Mouse (Mus musculus) limb, embryonic 13.5 days (tissue): ENCODE measurements around the gene Pak6. TPM values are rescaled to one million over a fixed set of nuclear protein-coding genes. Genes with fewer than 3 reads are reported as not detected.

Experiments used
- ATAC-seq: fragments of 200-750 bp; cut with Nextera tagmentation; 2 replicates; pipeline ENCODE4 v1.8.0; 2017; ENCODE audit warnings: low read depth, moderate number of reproducible peaks, moderate TSS enrichment; ENCODE audit not compliant: low FRiP score
- H3K27ac ChIP-seq: fragments of 300-500 bp; sonication (generic); 2 replicates; pipeline ENCODE4 v1.5.1; 2015; ENCODE audit warnings: inconsistent platforms, mild to moderate bottlenecking, moderate library complexity
- H3K27me3 ChIP-seq: fragments of 300-500 bp; sonication (generic); 2 replicates; pipeline ENCODE4 v1.6.1; 2015; ENCODE audit warnings: mild to moderate bottlenecking, inconsistent platforms
- H3K36me3 ChIP-seq: fragments of 300-500 bp; sonication (generic); 2 replicates; pipeline ENCODE4 v1.6.1; 2015; ENCODE audit warnings: inconsistent platforms, mild to moderate bottlenecking, moderate library complexity
- H3K4me1 ChIP-seq: fragments of 300-500 bp; sonication (generic); 2 replicates; pipeline ENCODE4 v1.6.1; 2015; ENCODE audit warnings: inconsistent platforms
- H3K4me2 ChIP-seq: fragments of 300-500 bp; sonication (generic); replicated peaks from 2 replicates; pipeline ENCODE4 v1.6.1; 2015; ENCODE audit warnings: inconsistent platforms, mild to moderate bottlenecking, moderate library complexity
- H3K4me3 ChIP-seq: fragments of 300-500 bp; sonication (generic); 2 replicates; pipeline ENCODE4 v1.5.1; 2015; ENCODE audit warnings: moderate library complexity, mild to moderate bottlenecking, inconsistent platforms
- H3K9ac ChIP-seq: fragments of 300-500 bp; sonication (generic); 2 replicates; pipeline ENCODE4 v1.6.1; 2015; ENCODE audit warnings: mild to moderate bottlenecking, inconsistent platforms
- H3K9me3 ChIP-seq: fragments of 300-500 bp; sonication (generic); 2 replicates; pipeline ENCODE4 v1.6.1; 2016; ENCODE audit warnings: inconsistent platforms
- WGBS: fragments of 180-500 bp; shearing (Covaris S2); methylation state at CpG from one replicate; pipeline ENCODE4 v1.1.7; 2015; 5-methylcytosine and 5-hydroxymethylcytosine counted together
- polyA plus RNA-seq: library from polyadenylated mRNA; unstranded; fragments of >200 nt; fragmentation: Nextera tagmentation; extraction: Ambion mirVana; gene quantifications from 2 replicates; pipeline ENCODE4 v1.2.1, GENCODE M21; 2015

Gene Pak6
- polyA plus RNA-seq, 1 experiment from 2014 or later: 3.3 TPM

DNA sequence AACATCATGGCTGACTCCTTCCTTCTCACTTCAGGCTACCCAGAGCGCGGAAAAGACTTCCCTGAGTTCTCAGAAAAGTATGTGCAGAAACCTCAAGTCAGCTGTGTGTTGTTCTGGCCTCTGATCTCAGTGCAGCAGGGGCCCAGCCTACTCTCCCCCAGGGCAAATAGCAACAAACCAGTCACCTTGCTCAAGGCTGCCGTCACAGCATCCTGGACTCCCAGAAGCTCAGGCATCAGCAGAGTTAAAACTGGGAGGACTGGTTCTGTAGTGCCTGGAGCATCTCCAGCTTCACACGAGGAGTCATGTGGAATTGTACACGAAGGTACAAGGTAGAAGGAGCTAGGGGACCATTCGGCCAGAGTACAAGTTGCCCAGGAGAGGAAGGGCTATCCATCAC lies 6.1 kb downstream of the Pak6 start:
- Histone ChIP-seq H3K4me1 (peaks cover 21% of the 10 kb centered on the region), H3K4me3 (no peak overlapping the region), H3K4me2 (no peak overlapping the region), H3K9me3 (no peaks in the 10 kb centered on the region), H3K27ac (no peak overlapping the region), H3K9ac (no peak overlapping the region), H3K27me3 (peaks cover 42% of the 10 kb centered on the region), H3K36me3 (no peaks in the 10 kb centered on the region)
- WGBS: 52% methylated on average over 6 of the region's 6 CpGs
- no peak for ATAC-seq

DNA sequence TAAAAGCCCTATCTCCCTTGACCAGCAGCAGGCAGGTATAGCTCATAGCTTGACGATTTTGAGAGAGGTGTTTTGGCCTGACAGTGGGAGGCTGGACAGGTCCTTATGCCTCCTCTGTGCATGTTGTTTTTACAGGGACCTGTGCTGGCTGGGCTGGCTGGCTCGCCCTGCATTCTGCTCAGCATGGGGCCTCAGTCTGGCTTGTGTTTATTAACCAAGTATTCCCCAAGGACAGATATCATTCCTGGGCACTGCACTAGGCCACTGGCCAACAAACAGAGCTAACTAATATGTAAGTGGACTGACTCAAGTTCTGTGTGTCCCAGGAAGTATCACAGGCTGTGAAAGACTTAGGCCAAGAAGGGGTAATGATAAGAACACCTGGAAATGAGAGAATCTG lies 6.7 kb downstream of the Pak6 start:
- no peak for ATAC-seq
- Histone ChIP-seq H3K4me1 (peaks cover 21% of the 10 kb centered on the region), H3K9me3 (no peaks in the 10 kb centered on the region), H3K27me3 (peaks cover 43% of the 10 kb centered on the region), H3K36me3 (no peaks in the 10 kb centered on the region), H3K9ac (no peak overlapping the region), H3K4me2 (no peak overlapping the region), H3K27ac (no peak overlapping the region), H3K4me3 (no peak overlapping the region)
- WGBS: 29% methylated on average over 2 of the region's 2 CpGs

DNA sequence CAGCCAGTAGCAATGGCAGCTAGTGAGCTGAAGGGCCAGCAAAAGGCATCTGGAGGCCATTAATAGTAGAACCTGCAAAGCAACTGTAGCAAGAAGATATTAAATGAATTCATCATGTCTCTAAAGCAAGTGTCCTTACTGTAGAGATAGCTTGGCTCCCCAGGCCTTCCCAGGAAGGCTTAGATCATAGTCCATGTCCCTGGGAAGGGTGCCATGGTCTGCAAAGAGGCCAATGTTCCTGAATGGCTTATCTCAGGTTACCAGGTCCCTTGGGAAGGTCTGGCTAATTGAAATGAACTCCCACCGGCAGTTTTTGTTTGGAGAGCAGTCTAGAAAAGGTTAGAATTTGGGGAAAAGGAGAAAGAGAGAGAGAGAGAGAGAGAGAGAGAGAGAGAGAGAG lies 8.6 kb downstream of the Pak6 start:
- Histone ChIP-seq H3K4me1 (peaks cover 14% of the 10 kb centered on the region), H3K4me2 (no peak overlapping the region), H3K27me3 (peaks cover 63% of the 10 kb centered on the region), H3K9me3 (no peaks in the 10 kb centered on the region), H3K9ac (no peak overlapping the region), H3K36me3 (no peaks in the 10 kb centered on the region), H3K4me3 (no peak overlapping the region), H3K27ac (no peak overlapping the region)
- WGBS: 65% methylated on average over 1 of the region's 1 CpGs
- ATAC-seq: no peak

DNA sequence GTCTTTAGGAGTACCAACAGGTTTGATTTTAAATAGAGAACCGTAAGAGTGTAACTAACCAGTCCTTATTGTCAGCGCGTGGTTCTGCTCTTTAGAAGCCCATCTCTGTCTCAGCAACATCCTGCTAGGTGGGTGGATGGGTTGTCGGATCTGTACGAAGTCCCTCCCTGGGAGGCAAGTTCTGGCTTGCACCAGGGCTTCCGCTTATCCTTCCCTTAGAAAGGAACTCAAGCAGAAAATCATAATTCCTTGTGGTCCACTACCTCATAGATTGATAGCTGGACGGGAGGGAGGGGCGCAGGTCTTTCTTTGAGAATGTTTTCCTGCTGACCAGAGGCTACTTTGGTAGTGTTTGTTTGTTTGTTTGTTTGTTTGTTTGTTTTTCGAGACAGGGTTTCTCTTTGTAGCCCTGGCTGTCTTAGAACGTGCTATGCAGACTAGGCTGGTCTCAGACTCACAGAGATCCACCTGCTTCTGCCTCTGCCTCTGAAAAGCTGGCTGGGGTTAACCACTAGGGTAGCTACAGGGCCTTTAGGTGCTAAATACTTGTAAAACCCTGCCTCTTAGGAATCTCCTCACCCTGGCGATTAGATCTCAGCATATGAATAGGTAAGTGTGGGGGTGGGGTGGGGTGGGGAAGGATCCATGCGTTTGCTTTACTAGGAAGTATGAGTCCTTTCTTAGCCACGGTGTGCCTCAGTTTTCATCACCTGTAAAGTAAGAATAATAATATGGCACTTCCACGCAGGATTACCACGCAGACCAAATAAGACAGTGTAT lies 10.8 kb downstream of the Pak6 start:
- H3K4me2 ChIP-seq: no peak overlapping the region
- H3K36me3 ChIP-seq: no peaks in the 10 kb centered on the region
- ATAC-seq: no peak
- no peaks in the 10 kb centered on the region for H3K9me3 ChIP-seq
- no peak overlapping the region for H3K4me3 ChIP-seq
- no peak overlapping the region for H3K9ac ChIP-seq
- H3K27ac ChIP-seq: no peak overlapping the region
- H3K4me1 ChIP-seq: peaks cover 24% of the 10 kb centered on the region
- H3K27me3 ChIP-seq: peaks cover 80% of the 10 kb centered on the region
- 25% methylated on average over 15 of the region's 15 CpGs for WGBS

DNA sequence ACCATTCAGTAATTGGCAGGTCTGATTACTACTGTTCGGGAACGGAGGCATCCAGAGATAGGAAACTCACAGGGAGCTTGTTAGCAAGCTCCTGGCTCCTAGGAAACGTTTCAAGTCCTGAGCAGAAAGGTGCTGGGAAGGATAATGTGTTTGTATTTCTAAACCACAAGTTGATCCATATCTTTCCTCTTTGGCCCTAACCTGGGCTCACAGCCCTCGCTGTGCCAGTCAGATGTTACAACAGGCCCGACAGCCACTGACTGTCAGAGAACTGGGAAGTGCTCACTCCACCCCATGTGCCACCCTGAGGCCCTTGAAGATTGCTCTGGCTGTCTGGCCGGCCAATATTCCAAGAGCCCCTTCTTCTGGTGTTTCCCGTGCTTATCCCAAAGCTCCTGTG lies 11.4 kb downstream of the Pak6 start:
- Histone ChIP-seq H3K9ac (no peak overlapping the region), H3K9me3 (no peaks in the 10 kb centered on the region), H3K27ac (no peak overlapping the region), H3K4me3 (no peak overlapping the region), H3K4me1 (peaks cover 18% of the 10 kb centered on the region), H3K4me2 (no peak overlapping the region), H3K36me3 (no peaks in the 10 kb centered on the region), H3K27me3 (peaks cover 86% of the 10 kb centered on the region)
- ATAC-seq: no peak
- WGBS: 9% methylated on average over 7 of the region's 7 CpGs

DNA sequence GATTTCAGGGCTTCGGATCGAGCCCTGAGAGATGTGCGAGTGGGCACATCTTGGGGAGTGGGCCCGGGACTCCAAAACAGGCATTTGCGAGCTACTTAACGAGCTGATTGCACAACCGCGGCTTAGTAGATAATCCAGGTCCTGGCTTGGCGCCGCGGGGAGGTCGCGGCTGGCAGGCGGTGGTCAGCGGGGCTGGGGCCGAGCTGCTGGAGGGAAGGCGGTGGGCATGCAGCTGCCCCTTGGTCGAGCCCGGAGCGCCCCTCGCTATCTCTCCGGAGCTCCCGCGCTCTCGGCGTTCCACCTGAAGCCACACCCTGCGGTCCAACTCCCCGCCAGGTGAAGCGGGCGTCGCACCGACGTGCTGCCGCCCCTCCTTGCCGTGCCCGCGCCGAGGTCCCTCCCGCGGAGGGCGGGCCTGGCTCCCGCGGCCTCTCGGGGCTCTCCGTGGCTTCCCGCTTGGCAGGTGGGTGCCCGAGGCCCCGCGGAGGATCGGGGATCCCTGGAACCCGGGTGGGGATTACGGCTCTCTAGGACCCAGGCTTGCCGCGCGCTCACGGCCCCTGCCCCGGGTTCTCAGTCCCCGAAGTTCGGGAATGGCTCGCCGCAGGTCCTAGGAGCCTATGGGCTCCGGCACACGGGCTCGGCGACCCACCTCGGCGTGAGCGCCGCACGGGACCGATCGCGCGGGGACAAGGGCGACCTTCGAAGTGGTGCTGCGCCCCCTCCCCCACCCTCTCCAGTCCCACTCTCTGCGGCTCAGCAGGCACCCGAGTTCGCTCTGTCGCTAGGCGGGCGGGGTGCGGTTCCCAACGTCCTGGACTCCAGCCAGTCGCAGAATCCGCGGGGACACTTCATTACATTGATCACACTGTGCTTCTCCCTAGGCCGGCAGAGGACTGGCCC lies 14.0 kb downstream of the Pak6 start:
- peak overlapping the region; percentile 58 for H3K4me3 ChIP-seq
- H3K9me3 ChIP-seq: no peaks in the 10 kb centered on the region
- peak overlapping the region; percentile 70 for H3K9ac ChIP-seq
- WGBS: under 1% methylated on average over 77 of the region's 89 CpGs
- H3K27me3 ChIP-seq: peaks cover 89% of the 10 kb centered on the region
- H3K4me2 ChIP-seq: peak overlapping the region; percentile 97
- ATAC-seq: peak; percentile 29; the same call in 1 of the 2 replicates
- no peaks in the 10 kb centered on the region for H3K36me3 ChIP-seq
- H3K27ac ChIP-seq: no peak overlapping the region
- peaks cover 13% of the 10 kb centered on the region for H3K4me1 ChIP-seq

DNA sequence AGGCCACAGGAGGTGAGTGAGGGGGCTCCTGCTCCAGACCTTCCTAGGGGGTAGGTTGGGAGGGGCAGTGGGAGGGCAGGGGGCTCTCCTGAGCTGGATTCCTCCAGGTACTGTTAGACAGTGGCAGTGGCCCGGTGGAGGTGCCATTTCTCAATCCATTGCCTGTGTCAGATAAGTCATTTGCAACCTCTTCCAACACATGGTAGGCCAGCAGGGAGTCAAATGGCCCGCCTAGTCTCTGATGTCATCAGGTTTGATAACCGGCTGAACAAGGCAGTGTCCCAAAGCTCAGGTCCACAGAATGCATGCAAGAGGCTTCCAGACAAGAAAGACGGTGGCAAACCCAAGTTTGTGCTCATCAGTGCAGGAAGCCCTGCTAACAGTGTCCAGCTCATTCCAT lies 14.7 kb downstream of the Pak6 start:
- no peak for ATAC-seq
- Histone ChIP-seq H3K4me1 (peaks cover 13% of the 10 kb centered on the region), H3K9me3 (no peaks in the 10 kb centered on the region), H3K9ac (peak overlapping the region; percentile 70), H3K4me2 (peak overlapping the region; percentile 97), H3K27ac (no peak overlapping the region), H3K36me3 (no peaks in the 10 kb centered on the region), H3K27me3 (peaks cover 85% of the 10 kb centered on the region), H3K4me3 (peak overlapping the region; percentile 58)
- 10% methylated on average over 4 of the region's 4 CpGs for WGBS

DNA sequence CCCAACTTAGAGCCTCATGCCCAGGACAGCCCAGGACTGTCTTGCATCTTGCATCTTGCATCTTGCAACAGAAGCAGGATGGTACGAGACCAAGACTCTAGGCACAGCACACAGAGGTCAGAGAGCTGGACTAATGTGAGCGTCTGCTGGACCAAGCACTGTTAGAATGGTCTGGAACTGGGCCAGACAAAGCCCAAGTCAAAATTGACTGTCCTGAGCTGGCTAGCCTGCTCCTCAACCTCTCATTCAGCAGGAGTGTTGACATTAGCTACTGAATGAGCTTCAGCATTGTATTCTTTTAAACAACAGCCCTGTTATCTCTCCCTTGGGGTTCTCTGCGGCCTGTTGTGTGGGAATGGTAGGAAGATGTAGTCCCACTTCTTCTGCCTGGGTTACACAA lies 16.5 kb downstream of the Pak6 start:
- Histone ChIP-seq H3K4me3 (no peak overlapping the region), H3K9me3 (no peaks in the 10 kb centered on the region), H3K27me3 (peaks cover 67% of the 10 kb centered on the region), H3K27ac (no peak overlapping the region), H3K36me3 (no peaks in the 10 kb centered on the region), H3K4me2 (no peak overlapping the region), H3K9ac (no peak overlapping the region), H3K4me1 (peaks cover 13% of the 10 kb centered on the region)
- no peak for ATAC-seq
- WGBS: 77% methylated on average over 3 of the region's 3 CpGs

DNA sequence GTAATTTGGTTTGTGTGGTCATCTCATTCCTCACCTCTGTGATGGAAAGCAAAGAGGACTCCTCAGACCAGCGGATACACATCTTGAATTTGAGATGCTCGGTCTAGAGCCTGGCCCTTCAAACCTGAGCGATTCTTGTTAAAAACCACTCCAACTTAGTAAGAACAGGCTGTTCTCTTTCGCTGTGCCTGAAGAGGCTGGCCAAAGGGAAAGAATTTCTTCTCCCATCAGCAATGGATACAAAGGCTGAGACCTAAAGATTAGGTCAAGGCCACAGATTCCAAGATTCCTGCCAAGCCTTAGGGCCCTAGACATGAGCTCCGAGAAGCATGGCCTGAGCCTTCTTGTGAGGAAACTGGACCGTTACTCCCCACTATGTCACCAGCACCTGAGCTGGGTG lies 17.8 kb downstream of the Pak6 start:
- H3K4me3 ChIP-seq: no peak overlapping the region
- WGBS: 92% methylated on average over 6 of the region's 6 CpGs
- no peak for ATAC-seq
- H3K27me3 ChIP-seq: peaks cover 53% of the 10 kb centered on the region
- H3K36me3 ChIP-seq: no peaks in the 10 kb centered on the region
- peaks cover 13% of the 10 kb centered on the region for H3K4me1 ChIP-seq
- no peak overlapping the region for H3K9ac ChIP-seq
- H3K9me3 ChIP-seq: no peaks in the 10 kb centered on the region
- H3K4me2 ChIP-seq: no peak overlapping the region
- H3K27ac ChIP-seq: no peak overlapping the region

DNA sequence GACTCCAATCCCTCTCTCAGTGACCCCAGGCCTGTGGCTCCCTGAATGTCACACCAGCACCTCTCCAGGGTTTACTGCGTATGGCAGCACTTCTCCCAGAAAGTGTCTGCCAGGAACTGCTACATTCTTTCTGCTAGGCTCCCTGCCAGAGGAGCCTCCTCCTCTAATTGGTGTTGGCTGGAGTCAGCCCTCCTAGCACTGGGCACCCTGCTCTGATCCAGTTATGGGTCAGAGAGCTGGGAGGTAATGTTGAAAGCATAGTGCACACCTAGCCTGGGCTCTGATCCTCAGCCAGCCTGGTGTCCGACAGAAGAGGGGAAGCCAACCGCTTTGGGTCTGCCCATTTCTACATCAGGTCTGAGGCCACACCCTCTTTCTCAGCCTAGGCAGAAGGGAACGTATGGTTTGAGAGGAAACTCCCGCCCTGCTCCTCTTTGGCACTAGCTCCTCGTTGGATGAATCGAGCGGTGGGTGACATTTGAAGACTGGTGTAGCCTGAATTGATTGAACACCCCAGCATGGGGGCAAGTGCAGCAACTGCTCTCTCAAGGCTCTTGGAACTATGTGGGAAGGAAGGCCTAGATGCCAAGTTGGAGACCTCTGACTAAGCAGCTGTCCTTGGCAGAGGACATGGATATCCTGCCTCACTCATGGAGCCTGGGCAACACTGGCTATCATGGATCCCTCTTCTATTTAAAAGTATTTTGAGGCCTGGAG lies 19.6 kb downstream of the Pak6 start:
- Histone ChIP-seq H3K27ac (no peak overlapping the region), H3K4me3 (no peak overlapping the region), H3K36me3 (no peaks in the 10 kb centered on the region), H3K9ac (no peak overlapping the region), H3K4me1 (peaks cover under 1% of the 10 kb centered on the region), H3K4me2 (no peak overlapping the region), H3K9me3 (no peaks in the 10 kb centered on the region), H3K27me3 (peaks cover 36% of the 10 kb centered on the region)
- 45% methylated on average over 8 of the region's 8 CpGs for WGBS
- no peak for ATAC-seq

DNA sequence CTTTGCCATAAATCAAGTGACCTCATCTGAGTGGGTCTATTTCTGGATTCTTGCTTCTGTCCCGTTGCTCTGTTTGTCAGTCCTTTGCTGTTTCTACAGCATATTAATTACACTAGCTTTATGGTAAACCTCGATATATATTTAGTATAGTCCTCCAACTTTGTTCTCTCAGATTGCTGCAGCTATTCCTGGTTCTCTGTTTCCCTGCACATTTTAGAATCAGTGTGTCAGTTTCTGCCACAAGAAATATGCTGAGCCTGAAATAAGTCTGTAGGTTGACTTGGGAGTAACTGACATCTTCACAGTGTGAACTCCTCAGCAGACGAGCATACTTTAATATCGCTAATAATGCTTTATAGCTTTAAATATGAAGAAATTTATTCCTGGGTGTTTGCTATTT lies 22.0 kb downstream of the Pak6 start:
- Histone ChIP-seq H3K9ac (no peak overlapping the region), H3K4me1 (no peaks in the 10 kb centered on the region; the same call in 1 of the 2 replicates), H3K4me3 (no peak overlapping the region), H3K27ac (no peak overlapping the region), H3K36me3 (no peaks in the 10 kb centered on the region), H3K4me2 (no peak overlapping the region), H3K9me3 (no peaks in the 10 kb centered on the region), H3K27me3 (peaks cover 20% of the 10 kb centered on the region)
- WGBS: 84% methylated on average over 4 of the region's 4 CpGs
- no peak for ATAC-seq

DNA sequence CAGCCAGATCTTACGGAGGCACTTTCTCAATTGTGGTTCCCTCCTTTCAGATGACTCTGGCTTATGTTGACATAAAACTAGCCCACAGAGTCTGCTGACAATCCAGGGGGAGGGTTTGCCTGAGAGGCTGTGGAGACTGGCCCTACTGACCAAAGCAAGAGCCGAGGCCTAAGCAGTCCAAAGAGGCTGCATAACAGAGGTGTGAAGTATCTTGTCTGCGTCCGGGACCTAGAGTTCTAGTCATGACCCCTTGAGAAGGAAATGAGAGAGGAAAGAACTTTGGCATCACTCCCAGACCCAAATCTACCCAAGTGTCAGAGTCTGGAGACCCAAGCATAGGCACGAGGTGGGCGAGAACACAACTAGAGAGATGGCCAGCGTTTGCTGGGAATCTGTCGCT lies 23.6 kb downstream of the Pak6 start:
- Histone ChIP-seq H3K9me3 (no peaks in the 10 kb centered on the region), H3K27ac (no peak overlapping the region), H3K27me3 (peaks cover 13% of the 10 kb centered on the region; the same call in 1 of the 2 replicates), H3K9ac (no peak overlapping the region), H3K4me1 (no peaks in the 10 kb centered on the region; the same call in 1 of the 2 replicates), H3K36me3 (no peaks in the 10 kb centered on the region), H3K4me2 (no peak overlapping the region), H3K4me3 (no peak overlapping the region)
- no peak for ATAC-seq
- whole genome bisulfite sequencing: 82% methylated on average over 8 of the region's 8 CpGs
